Mouse (Mus musculus): ENCODE data around the gene Ptgs1.

- TF ChIP-seq CTCF (IDR thresholded peaks at IDR 0.05; ENCODE audit: low read depth) (no peak), EP300 (optimal IDR thresholded peaks at IDR 0.05) (no peak)
Observed at GRCm38 (mm10) chr2:36201756-36202610, 28.2 kb upstream of the Ptgs1 start.

Data from stomach, postnatal 0 days (tissue).